Mouse (Mus musculus): ENCODE results near the gene Slc43a1. TPM values are rescaled to one million over a fixed set of nuclear protein-coding genes. Genes with fewer than 3 reads are reported as not detected.

The Slc43a1 gene
- polyA plus RNA-seq, 1 experiment: 195 TPM

DNA sequence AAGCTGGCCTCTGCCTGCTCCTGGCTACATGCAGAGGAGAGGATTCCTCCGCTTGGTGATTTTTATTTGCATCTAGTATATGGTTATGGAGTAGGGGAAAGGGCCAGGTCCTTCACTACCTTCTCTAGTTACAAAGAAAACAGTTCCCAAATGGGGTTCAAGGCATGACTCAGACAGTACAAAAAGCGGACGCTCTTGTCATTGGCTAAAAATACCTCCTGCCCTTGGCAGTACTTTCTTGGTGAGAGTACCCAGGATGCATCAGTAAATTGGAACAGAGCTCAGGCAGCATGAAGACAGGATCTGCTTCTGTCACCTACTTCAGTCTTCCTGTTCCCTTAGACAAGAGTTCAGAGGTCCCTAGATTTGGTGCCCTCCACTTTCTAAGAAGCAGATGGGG is 18.8 kb upstream of the Slc43a1 start:
- Histone ChIP-seq H3K4me1 (ENCODE audit: control insufficient read depth, insufficient read depth, low read length) (peaks cover 2% of the 10 kb centered on the region; the same call in 1 of the 2 replicates), H3K27ac (ENCODE audit: control insufficient read depth, insufficient read depth, low read depth, low read length, poor library complexity) (no peak overlapping the region), H3K4me3 (replicated peaks; ENCODE audit: control insufficient read depth, low read depth, low read length) (no peak overlapping the region)
- 28% methylated on average over 3 of the region's 3 CpGs for WGBS
- TF ChIP-seq POLR2A (IDR thresholded peaks at IDR 0.05; ENCODE audit: borderline replicate concordance, control insufficient read depth, low read depth, low read length) (no peak), CTCF (IDR thresholded peaks at IDR 0.05; ENCODE audit: control insufficient read depth, insufficient read depth, low read length) (no peak)

DNA sequence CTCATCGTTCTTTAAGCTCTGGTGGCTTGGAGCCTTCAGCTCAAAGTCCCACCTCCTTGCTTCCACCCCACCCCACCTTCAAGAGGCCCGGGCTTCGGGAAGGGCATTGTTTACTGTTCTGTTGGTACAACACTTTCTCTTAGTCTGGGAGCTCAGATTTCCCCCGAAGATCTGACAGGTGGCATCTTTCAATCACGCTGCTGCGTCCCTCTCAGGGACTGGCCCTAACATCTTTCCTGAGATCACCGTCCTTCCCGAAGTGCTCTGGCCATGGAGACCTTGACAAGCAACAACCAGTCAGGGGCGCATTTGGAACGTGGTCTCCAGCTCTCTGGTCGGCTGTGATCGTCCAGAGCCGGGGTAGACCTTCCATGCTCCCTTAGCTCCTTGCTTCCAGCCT is 16.1 kb upstream of the Slc43a1 start, which contains the start of gene Smtnl1:
Smtnl1 (minus strand) TSS at position 101 of the 400 bp plus-strand sequence.
- 54% methylated on average over 13 of the region's 13 CpGs for whole genome bisulfite sequencing
- Histone ChIP-seq H3K27ac (ENCODE audit: control insufficient read depth, insufficient read depth, low read depth, low read length, poor library complexity) (no peak within 1 kb of the TSS), H3K4me1 (ENCODE audit: control insufficient read depth, insufficient read depth, low read length) (peaks cover 1% of the 10 kb centered on the region; the same call in 1 of the 2 replicates), H3K4me3 (replicated peaks; ENCODE audit: control insufficient read depth, low read depth, low read length) (no peak within 1 kb of the TSS)
- TF ChIP-seq POLR2A (IDR thresholded peaks at IDR 0.05; ENCODE audit: borderline replicate concordance, control insufficient read depth, low read depth, low read length) (no peak), CTCF (IDR thresholded peaks at IDR 0.05; ENCODE audit: control insufficient read depth, insufficient read depth, low read length) (no peak)

DNA sequence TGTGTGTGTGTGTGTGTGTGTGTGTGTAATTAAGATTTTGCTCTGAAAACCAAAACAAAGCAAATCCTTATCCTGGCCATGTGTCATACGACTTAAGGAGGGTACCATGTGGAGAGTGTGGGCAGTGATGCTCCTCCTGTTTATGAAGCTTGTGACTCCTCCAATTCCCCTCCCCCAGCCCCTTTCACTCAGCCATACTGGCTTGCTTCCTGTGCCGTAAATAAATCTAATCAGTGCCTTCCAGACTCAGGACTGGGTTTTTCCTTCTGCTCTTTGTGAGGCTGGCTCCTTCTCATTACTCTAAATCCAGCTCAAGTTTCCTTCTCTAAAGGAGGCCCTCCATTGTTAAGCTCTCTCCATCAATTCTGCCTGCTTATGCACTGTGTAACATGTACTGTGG is 15.4 kb upstream of the Slc43a1 start:
- Histone ChIP-seq H3K4me3 (replicated peaks; ENCODE audit: control insufficient read depth, low read depth, low read length) (no peak overlapping the region), H3K4me1 (ENCODE audit: control insufficient read depth, insufficient read depth, low read length) (peaks cover 1% of the 10 kb centered on the region; the same call in 1 of the 2 replicates), H3K27ac (ENCODE audit: control insufficient read depth, insufficient read depth, low read depth, low read length, poor library complexity) (no peak overlapping the region)
- WGBS: 18% methylated on average over 2 of the region's 2 CpGs
- no peak for TF ChIP-seq POLR2A (IDR thresholded peaks at IDR 0.05; ENCODE audit: borderline replicate concordance, control insufficient read depth, low read depth, low read length)
- no peak for TF ChIP-seq CTCF (IDR thresholded peaks at IDR 0.05; ENCODE audit: control insufficient read depth, insufficient read depth, low read length)

DNA sequence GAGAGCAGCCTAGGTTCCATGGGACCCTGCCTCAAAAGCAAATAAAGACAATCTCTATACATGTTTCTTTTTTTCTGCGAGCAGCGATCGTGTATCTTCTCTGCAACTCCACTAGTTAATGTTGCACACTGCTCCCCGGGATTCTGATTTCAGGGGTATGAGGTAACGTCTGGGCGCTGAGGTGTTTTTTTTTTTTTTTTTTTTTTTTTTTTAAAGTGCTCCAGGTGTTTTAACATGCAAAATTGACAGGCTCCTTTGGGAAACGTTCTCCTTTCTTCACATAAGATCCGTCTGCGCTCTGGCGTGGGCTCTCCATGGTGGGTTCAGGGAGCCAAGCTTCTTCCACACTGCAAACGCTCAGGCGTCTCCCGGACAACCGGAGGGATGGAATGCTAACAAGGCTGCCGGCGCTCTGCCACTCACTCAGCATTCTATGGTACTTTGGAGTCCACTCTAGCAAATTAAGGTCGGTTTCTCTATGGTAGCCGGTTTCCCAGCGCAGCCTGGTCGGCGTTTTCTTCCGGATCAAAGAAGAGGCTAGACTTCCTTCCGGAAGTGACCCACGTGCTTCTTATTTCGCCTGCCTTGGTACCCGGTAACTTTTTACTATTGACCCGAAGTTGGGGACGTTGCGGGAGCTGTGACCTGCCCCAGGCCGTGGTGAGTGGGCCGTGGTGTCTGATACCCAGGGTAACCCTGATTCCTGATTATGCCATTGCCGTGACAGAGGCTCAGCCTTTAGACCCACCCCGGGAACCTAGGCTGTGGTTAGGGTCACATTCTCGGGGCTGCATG is 12.0 kb upstream of the Slc43a1 start, which contains the start of gene Timm10:
Timm10 (plus strand) TSS at position 510 of the 795 bp plus-strand sequence.
- TF ChIP-seq POLR2A (IDR thresholded peaks at IDR 0.05; ENCODE audit: borderline replicate concordance, control insufficient read depth, low read depth, low read length): no peak
- no peak for TF ChIP-seq CTCF (IDR thresholded peaks at IDR 0.05; ENCODE audit: control insufficient read depth, insufficient read depth, low read length)
- Histone ChIP-seq H3K4me3 (replicated peaks; ENCODE audit: control insufficient read depth, low read depth, low read length) (peak within 1 kb of the TSS; percentile 80), H3K27ac (ENCODE audit: control insufficient read depth, insufficient read depth, low read depth, low read length, poor library complexity) (peak within 1 kb of the TSS; percentile 36), H3K4me1 (ENCODE audit: control insufficient read depth, insufficient read depth, low read length) (peaks cover 1% of the 10 kb centered on the region; the same call in 1 of the 2 replicates)
- WGBS: under 1% methylated on average over 34 of the region's 34 CpGs

DNA sequence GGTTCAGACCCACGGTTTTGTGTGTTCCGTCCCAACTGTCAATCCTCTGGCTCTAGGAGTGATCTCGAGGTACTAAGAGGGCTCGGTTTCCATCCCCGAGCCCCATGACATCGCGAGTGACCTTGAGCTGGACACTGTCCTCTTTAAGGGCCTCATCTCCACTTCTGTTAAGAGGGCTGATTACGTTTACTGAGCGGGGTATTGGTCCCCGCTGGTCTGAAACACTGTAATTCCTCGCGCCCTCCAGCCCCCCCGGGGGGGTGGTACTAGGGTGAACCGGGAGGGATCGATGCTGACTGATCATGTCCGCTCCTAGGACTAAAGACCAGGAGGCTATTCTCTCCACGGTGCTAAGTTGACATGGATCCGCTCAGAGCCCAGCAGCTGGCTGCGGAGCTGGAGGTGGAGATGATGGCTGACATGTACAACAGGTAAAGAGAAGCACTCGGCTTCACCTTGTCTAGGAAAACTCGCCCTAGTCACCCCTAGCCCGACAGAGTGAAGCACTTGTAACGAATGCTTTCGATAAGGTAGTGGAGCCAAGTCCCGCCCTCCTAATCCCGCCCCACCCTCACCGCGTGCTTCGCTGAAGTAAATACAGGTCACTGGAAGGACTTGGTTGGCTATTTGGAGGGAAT is 11.2 kb upstream of the Slc43a1 start:
- peak overlapping the region; percentile 80 for H3K4me3 ChIP-seq (replicated peaks; ENCODE audit: control insufficient read depth, low read depth, low read length)
- peaks cover 5% of the 10 kb centered on the region for H3K4me1 ChIP-seq (ENCODE audit: control insufficient read depth, insufficient read depth, low read length)
- no peak for TF ChIP-seq CTCF (IDR thresholded peaks at IDR 0.05; ENCODE audit: control insufficient read depth, insufficient read depth, low read length)
- no peak for TF ChIP-seq POLR2A (IDR thresholded peaks at IDR 0.05; ENCODE audit: borderline replicate concordance, control insufficient read depth, low read depth, low read length)
- peak overlapping the region; percentile 36 for H3K27ac ChIP-seq (ENCODE audit: control insufficient read depth, insufficient read depth, low read depth, low read length, poor library complexity)
- WGBS: under 1% methylated on average over 29 of the region's 29 CpGs

DNA sequence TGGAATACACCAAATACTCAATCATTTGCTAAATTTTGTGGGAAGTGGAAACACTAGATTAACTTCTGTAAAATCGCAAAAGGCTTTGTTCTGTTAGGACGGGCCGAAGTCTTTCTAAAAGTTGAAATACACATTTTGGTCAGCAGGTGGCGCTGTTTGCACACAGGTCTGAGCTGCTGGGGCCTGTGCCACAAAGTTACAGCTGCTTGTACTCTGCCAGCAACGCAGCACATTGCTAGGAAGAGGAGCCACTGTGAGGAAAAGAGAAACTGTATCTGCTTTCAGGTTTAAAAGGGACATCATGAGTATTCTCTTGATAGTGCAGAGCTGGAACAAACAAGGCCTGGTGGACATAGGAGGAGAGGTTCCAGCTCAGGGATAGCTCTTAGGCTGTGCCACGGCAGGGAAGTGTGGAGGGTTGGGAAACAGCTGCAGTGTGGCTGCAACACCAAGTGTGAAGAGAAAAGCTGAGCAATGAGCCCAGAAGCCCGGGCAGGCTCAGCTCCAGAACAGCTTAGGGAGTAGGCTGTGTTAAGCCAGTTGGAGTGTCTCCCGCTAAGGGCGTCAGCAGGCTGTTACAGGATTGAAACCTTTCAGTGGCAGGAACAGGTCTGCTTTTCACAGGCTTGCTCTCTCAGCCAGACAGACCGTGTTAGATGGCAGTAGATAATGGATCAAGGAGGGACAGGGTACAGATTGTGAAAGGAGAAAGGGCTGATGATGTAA is 6.8 kb upstream of the Slc43a1 start:
- H3K4me3 ChIP-seq (replicated peaks; ENCODE audit: control insufficient read depth, low read depth, low read length): no peak overlapping the region
- TF ChIP-seq POLR2A (IDR thresholded peaks at IDR 0.05; ENCODE audit: borderline replicate concordance, control insufficient read depth, low read depth, low read length): no peak
- peak; percentile 97 for TF ChIP-seq CTCF (IDR thresholded peaks at IDR 0.05; ENCODE audit: control insufficient read depth, insufficient read depth, low read length)
- no peak overlapping the region; the same call in 1 of the 2 replicates for H3K27ac ChIP-seq (ENCODE audit: control insufficient read depth, insufficient read depth, low read depth, low read length, poor library complexity)
- peaks cover 3% of the 10 kb centered on the region for H3K4me1 ChIP-seq (ENCODE audit: control insufficient read depth, insufficient read depth, low read length)
- WGBS: 27% methylated on average over 10 of the region's 10 CpGs

DNA sequence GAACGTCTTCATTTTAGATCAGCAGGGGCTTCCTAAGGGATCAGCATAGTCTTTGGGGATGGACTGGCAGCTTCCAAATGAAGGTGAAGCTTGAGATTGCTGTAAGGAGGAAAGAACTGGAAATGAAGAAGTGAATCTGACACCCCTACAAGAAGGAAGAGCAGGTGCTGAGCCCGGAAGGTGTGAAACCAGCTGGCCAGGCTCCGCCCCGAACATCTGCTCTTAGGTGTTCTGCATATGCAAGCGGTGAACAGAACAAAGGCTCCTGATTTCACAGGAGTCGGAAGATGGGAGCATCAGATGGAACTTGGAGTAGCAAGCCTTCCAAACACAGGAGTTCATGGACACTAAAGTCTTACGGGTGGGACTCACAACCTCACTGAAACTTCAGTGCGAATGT is 1.5 kb upstream of the Slc43a1 start:
- Histone ChIP-seq H3K4me1 (ENCODE audit: control insufficient read depth, insufficient read depth, low read length) (peaks cover under 1% of the 10 kb centered on the region), H3K27ac (ENCODE audit: control insufficient read depth, insufficient read depth, low read depth, low read length, poor library complexity) (no peak overlapping the region), H3K4me3 (replicated peaks; ENCODE audit: control insufficient read depth, low read depth, low read length) (no peak overlapping the region)
- WGBS: 69% methylated on average over 8 of the region's 8 CpGs
- no peak for TF ChIP-seq CTCF (IDR thresholded peaks at IDR 0.05; ENCODE audit: control insufficient read depth, insufficient read depth, low read length)
- no peak for TF ChIP-seq POLR2A (IDR thresholded peaks at IDR 0.05; ENCODE audit: borderline replicate concordance, control insufficient read depth, low read depth, low read length)
